In genomic region chr7:127188305-127189276, GRCm38 (mm10) we compare ENCODE assay signal across 17 mouse cellular contexts. TPM values are rescaled to one million over a fixed set of nuclear protein-coding genes. Genes with fewer than 3 reads are reported as not detected.
A peak's percentile ranks its signal among the peaks of the same experiment; 100 is the strongest.
DNase-seq lines count a peak whose midpoint lies in the region; ATAC-seq and TF ChIP-seq lines count a peak whose summit lies in the region.
"Had no signal": no experiment of that assay in that cellular context is flagged by ENCODE, and none has a peak within 500 bp of the region (broad histone marks: within the 10 kb centered on the region; RNA-seq: fewer than 3 reads in every experiment).

No protein-coding gene starts in this region.

- H3K36me3 ChIP-seq in heart, embryonic 15.5 days: peaks cover 24% of the 10 kb centered on the region
- peaks cover 24% of the 10 kb centered on the region for H3K36me3 ChIP-seq in ES-Bruce4 (ENCODE audit: control insufficient read depth, insufficient read depth, low read length, poor library complexity, severe bottlenecking)
- H3K36me3 ChIP-seq in forebrain, postnatal 0 days (ENCODE audit: insufficient read depth): peaks cover 26% of the 10 kb centered on the region

- intact Hi-C loops in heart, postnatal 36 days (cut with DNase I): loop anchor here (5.0 kb wide), 1 partner anchor 71 kb away; no protein-coding TSS in a partner anchor

- H3K9ac ChIP-seq in heart, embryonic 15.5 days: no peak overlapping the region
- H3K9ac ChIP-seq in ES-Bruce4 (ENCODE audit: low read depth, poor library complexity, severe bottlenecking): peak overlapping the region; percentile 13; the same call in 1 of the 2 replicates
- no peak overlapping the region for H3K9ac ChIP-seq in forebrain, postnatal 0 days
- H3K9ac ChIP-seq: lung, embryonic 14.5 days; midbrain, embryonic 15.5 days; neural tube, embryonic 13.5 days had no signal

- no peaks in the 10 kb centered on the region for H3K4me1 ChIP-seq in heart, embryonic 15.5 days (replicated peaks)
- peaks cover 2% of the 10 kb centered on the region for H3K4me1 ChIP-seq in ES-Bruce4 (ENCODE audit: control insufficient read depth, insufficient read depth, low read length)
- no peaks in the 10 kb centered on the region for H3K4me1 ChIP-seq in forebrain, postnatal 0 days (ENCODE audit: insufficient read depth)
- H3K4me1 ChIP-seq: limb, embryonic 10.5 days; midbrain, embryonic 15.5 days had no signal

- TF ChIP-seq CTCF in ES-Bruce4 (IDR thresholded peaks at IDR 0.05; ENCODE audit: low read depth, low read length): no peak
- no peak for TF ChIP-seq CTCF in forebrain, postnatal 0 days (IDR thresholded peaks at IDR 0.05; ENCODE audit: low read depth)

- peak; percentile 59; the same call in 1 of the 2 replicates for ATAC-seq in heart, embryonic 15.5 days (replicated peaks; ENCODE audit: insufficient number of reproducible peaks, insufficient read depth, low FRiP score, low read depth)
- peak; percentile 68 for ATAC-seq in inflammation-experienced regulatory T-cells, adult 6 months
- no peak for ATAC-seq in forebrain, postnatal 0 days
- ATAC-seq: midbrain, embryonic 15.5 days had no signal

- no peaks in the 10 kb centered on the region for H3K27me3 ChIP-seq in heart, embryonic 15.5 days
- no peaks in the 10 kb centered on the region for H3K27me3 ChIP-seq in ES-Bruce4 (ENCODE audit: control insufficient read depth, insufficient read depth, low read length, poor library complexity, severe bottlenecking)
- no peaks in the 10 kb centered on the region for H3K27me3 ChIP-seq in forebrain, postnatal 0 days (ENCODE audit: insufficient read depth, low read length)
- H3K27me3 ChIP-seq: midbrain, embryonic 15.5 days; neural tube, embryonic 13.5 days had no signal

- no peak overlapping the region for H3K4me3 ChIP-seq in heart, embryonic 15.5 days
- H3K4me3 ChIP-seq in ES-Bruce4 (ENCODE audit: low read depth, low read length): 0 out of 2 replicates have a peak overlapping the region, but pooled peaks have one; percentile 5
- no peak overlapping the region for H3K4me3 ChIP-seq in forebrain, postnatal 0 days (ENCODE audit: low read depth, low read length)
- H3K4me3 ChIP-seq: limb, embryonic 10.5 days; midbrain, embryonic 15.5 days; neural tube, embryonic 13.5 days had no signal

- H3K9me3 ChIP-seq in heart, embryonic 15.5 days (replicated peaks): no peaks in the 10 kb centered on the region
- H3K9me3 ChIP-seq in ES-Bruce4 (replicated peaks; ENCODE audit: control insufficient read depth, insufficient read depth, low read length, poor library complexity, severe bottlenecking): no peaks in the 10 kb centered on the region
- no peaks in the 10 kb centered on the region for H3K9me3 ChIP-seq in forebrain, postnatal 0 days (ENCODE audit: low read length)
- H3K9me3 ChIP-seq: limb, embryonic 10.5 days; midbrain, embryonic 15.5 days; neural tube, embryonic 13.5 days had no signal

- H3K4me2 ChIP-seq in heart, embryonic 15.5 days: no peak overlapping the region
- no peak overlapping the region for H3K4me2 ChIP-seq in forebrain, postnatal 0 days (ENCODE audit: low read depth)
- H3K4me2 ChIP-seq: lung, embryonic 14.5 days; midbrain, embryonic 15.5 days; neural tube, embryonic 13.5 days had no signal

- TF ChIP-seq POLR2A in ES-Bruce4 (IDR thresholded peaks at IDR 0.05; ENCODE audit: insufficient read depth, low read length): no peak

- no peak for TF ChIP-seq EP300 in ES-Bruce4 (IDR thresholded peaks at IDR 0.05; ENCODE audit: insufficient read depth, low read depth, low read length)

- no peak overlapping the region for H3K27ac ChIP-seq in heart, embryonic 15.5 days
- peak overlapping the region; percentile 47 for H3K27ac ChIP-seq in ES-Bruce4 (ENCODE audit: insufficient read depth, low read length)
- no peak overlapping the region for H3K27ac ChIP-seq in forebrain, postnatal 0 days (ENCODE audit: low read depth, low read length)
- H3K27ac ChIP-seq: limb, embryonic 10.5 days; midbrain, embryonic 15.5 days; neural tube, embryonic 13.5 days had no signal

- DNase-seq in heart, postnatal 36 days: no peak
- peak; percentile 68 for DNase-seq in thymus, postnatal 14 days
- no peak for DNase-seq in urinary bladder, postnatal 14 days (ENCODE audit: low spot score)
- no peak for DNase-seq in forebrain, postnatal 0 days
- no peak for DNase-seq in cerebellum, adult 8-10 months
- DNase-seq: adrenal gland, postnatal 10 days; gastrocnemius, postnatal 36 days; kidney, adult 11 months; kidney, postnatal 36 days; lung, embryonic 14.5 days; right cerebral cortex, postnatal 4 days had no signal

- WGBS in heart, embryonic 15.5 days: 72% methylated on average over 17 of the region's 17 CpGs
- 87% methylated on average over 17 of the region's 17 CpGs for WGBS in forebrain, postnatal 0 days

RNA-seq across cellular contexts. Expression of gene Cd2bp2, which starts 7.3 kb away (rescaled TPM):
- polyA plus RNA-seq in heart, embryonic 15.5 days (2015; fragmentation: Nextera tagmentation; extraction: Ambion mirVana): 35.4 and 42.5 TPM in 2 replicates
- 10 to 100 TPM; 36.9 to 38.0 TPM for total RNA-seq in heart, postnatal 36 days (2021)
- 98.6 and 120 TPM in 2 replicates for polyA plus RNA-seq in ES-Bruce4 (2011; ENCODE audit: insufficient read depth, insufficient read length, low read depth, missing spikeins)
- polyA plus RNA-seq in inflammation-experienced regulatory T-cells, adult 6 months (2017; shearing (Covaris generic)): 10 to 100 TPM; 43.2 to 56.9 (median 48.7) TPM
- 89.9 and 131 TPM in 2 replicates for total RNA-seq in forebrain, postnatal 0 days (2014; rRNA removed)
- 55.0 and 67.5 TPM in 2 replicates for polyA plus RNA-seq in forebrain, postnatal 0 days (2015; fragmentation: Nextera tagmentation; extraction: Ambion mirVana)

RNA-seq across cellular contexts. Expression of gene Tbc1d10b, which starts 19.7 kb away (rescaled TPM):
- 17.0 and 21.3 TPM in 2 replicates for polyA plus RNA-seq in heart, embryonic 15.5 days (2015; fragmentation: Nextera tagmentation; extraction: Ambion mirVana)
- 10 to 100 TPM; 24.6 to 26.4 TPM for total RNA-seq in heart, postnatal 36 days (2021)
- 42.8 and 55.5 TPM in 2 replicates for polyA plus RNA-seq in ES-Bruce4 (2011; ENCODE audit: insufficient read depth, insufficient read length, low read depth, missing spikeins)
- polyA plus RNA-seq in inflammation-experienced regulatory T-cells, adult 6 months (2017; shearing (Covaris generic)): 10 to 100 TPM; 13.2 to 16.6 (median 13.6) TPM
- total RNA-seq in forebrain, postnatal 0 days (2014; rRNA removed): 63.8 and 68.7 TPM in 2 replicates
- polyA plus RNA-seq in forebrain, postnatal 0 days (2015; fragmentation: Nextera tagmentation; extraction: Ambion mirVana): 18.1 and 24.8 TPM in 2 replicates

RNA-seq across cellular contexts. Expression of gene Mylpf, which starts 20.1 kb away (rescaled TPM):
- 11.6 and 15.4 TPM in 2 replicates for polyA plus RNA-seq in heart, embryonic 15.5 days (2015; fragmentation: Nextera tagmentation; extraction: Ambion mirVana)
- 1 to 10 TPM; 2.4 to 2.5 TPM for total RNA-seq in heart, postnatal 36 days (2021)
- polyA plus RNA-seq in ES-Bruce4 (2011; ENCODE audit: insufficient read depth, insufficient read length, low read depth, missing spikeins): 278 and 351 TPM in 2 replicates
- 10 to 100 TPM; 23.0 to 25.8 (median 23.4) TPM for polyA plus RNA-seq in inflammation-experienced regulatory T-cells, adult 6 months (2017; shearing (Covaris generic))
- 0.52 and 1.6 TPM in 2 replicates for total RNA-seq in forebrain, postnatal 0 days (2014; rRNA removed)
- 1.8 and 3.2 TPM in 2 replicates for polyA plus RNA-seq in forebrain, postnatal 0 days (2015; fragmentation: Nextera tagmentation; extraction: Ambion mirVana)

RNA-seq across cellular contexts. Expression of gene Zfp553, which starts 44.3 kb away (rescaled TPM):
- polyA plus RNA-seq in heart, embryonic 15.5 days (2015; fragmentation: Nextera tagmentation; extraction: Ambion mirVana): 17.8 and 23.7 TPM in 2 replicates
- total RNA-seq in heart, postnatal 36 days (2021): 1 to 10 TPM; 6.0 to 6.6 TPM
- 52.1 and 57.0 TPM in 2 replicates for polyA plus RNA-seq in ES-Bruce4 (2011; ENCODE audit: insufficient read depth, insufficient read length, low read depth, missing spikeins)
- polyA plus RNA-seq in inflammation-experienced regulatory T-cells, adult 6 months (2017; shearing (Covaris generic)): 1 to 10 TPM; 3.3 to 6.8 (median 4.6) TPM
- 34.3 and 46.6 TPM in 2 replicates for total RNA-seq in forebrain, postnatal 0 days (2014; rRNA removed)
- polyA plus RNA-seq in forebrain, postnatal 0 days (2015; fragmentation: Nextera tagmentation; extraction: Ambion mirVana): 29.8 and 35.9 TPM in 2 replicates

RNA-seq across cellular contexts. Expression of gene Sept1, which starts 44.3 kb away (rescaled TPM):
- polyA plus RNA-seq in heart, embryonic 15.5 days (2015; fragmentation: Nextera tagmentation; extraction: Ambion mirVana): 22.8 and 33.9 TPM in 2 replicates
- total RNA-seq in heart, postnatal 36 days (2021): 1 to 10 TPM; 2.8 TPM
- 210 and 229 TPM in 2 replicates for polyA plus RNA-seq in ES-Bruce4 (2011; ENCODE audit: insufficient read depth, insufficient read length, low read depth, missing spikeins)
- 100 to 1,000 TPM; 783 to 927 (median 807) TPM for polyA plus RNA-seq in inflammation-experienced regulatory T-cells, adult 6 months (2017; shearing (Covaris generic))
- 6.5 and 8.0 TPM in 2 replicates for total RNA-seq in forebrain, postnatal 0 days (2014; rRNA removed)
- polyA plus RNA-seq in forebrain, postnatal 0 days (2015; fragmentation: Nextera tagmentation; extraction: Ambion mirVana): 5.6 and 6.7 TPM in 2 replicates

Comparison
In these comparisons a context has a peak if more than half of its experiments do, and no peak if none do; other contexts are left out.
1. RNA of gene Mylpf, which starts 20.1 kb away (polyA plus RNA-seq): 278 to 351 TPM in ES-Bruce4; 23.0 to 25.8 TPM in inflammation-experienced regulatory T-cells, adult 6 months, 11.6 to 15.4 TPM in heart, embryonic 15.5 days and 1.8 to 3.2 TPM in forebrain, postnatal 0 days; every median in the first group is over 10 times any median in the second.